Mouse (Mus musculus): ENCODE data around the gene 1810037I17Rik. TPM values are rescaled to one million over a fixed set of nuclear protein-coding genes. Genes with fewer than 3 reads are reported as not detected.

Gene 1810037I17Rik
- total RNA-seq (2014; rRNA removed) (27.4 and 33.2 TPM in 2 replicates), polyA plus RNA-seq (2015; fragmentation: Nextera tagmentation; extraction: Ambion mirVana) (94.9 and 109 TPM in 2 replicates)

DNA sequence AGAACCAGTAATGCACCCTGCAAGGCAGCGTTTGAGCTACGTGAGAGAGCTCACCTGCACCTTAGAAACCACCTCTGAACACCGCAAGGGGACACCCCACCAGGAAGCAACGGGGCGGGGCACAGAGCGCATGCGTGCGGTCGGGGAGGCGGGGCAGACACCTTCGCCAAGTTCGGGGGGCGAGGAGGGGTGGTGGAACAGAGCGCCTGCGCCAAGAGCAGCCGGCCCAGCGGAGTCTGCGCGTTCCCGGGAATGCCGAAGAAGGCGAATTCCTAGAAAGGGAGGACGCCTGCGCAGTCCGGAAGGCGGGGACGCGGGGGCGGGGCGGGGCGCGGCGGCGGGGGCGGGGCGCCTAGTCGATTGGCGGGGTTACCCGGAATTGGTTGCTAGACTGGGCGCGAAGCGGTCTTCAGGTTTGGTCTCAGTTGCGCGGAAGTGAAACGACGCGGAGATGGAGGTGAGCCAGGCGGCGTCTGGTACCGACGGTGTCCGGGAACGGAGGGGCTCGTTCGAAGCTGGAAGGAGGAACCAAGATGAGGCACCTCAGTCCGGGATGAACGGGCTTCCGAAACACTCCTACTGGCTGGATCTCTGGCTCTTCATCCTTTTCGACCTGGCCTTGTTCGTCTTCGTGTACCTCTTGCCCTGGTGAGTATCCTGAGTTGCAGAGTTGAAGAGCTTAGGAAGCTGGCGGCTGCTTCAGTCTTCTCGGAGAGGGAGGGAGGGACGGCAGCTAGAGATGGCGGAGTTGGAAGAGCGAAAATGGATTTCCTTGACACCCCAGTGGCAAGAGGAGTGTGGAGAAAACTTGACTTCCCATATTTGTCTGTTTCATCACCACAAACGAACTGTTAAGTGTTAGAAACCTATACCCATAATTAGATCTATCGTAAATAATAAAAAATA is at the start of gene 1810037I17Rik:
Gene 1810037I17Rik, plus strand, starts transcription at position 195 of the 906 bp plus-strand sequence.
- Histone ChIP-seq H3K27ac (ENCODE audit: low read depth, low read length) (peak within 1 kb of the TSS; percentile 75), H3K27me3 (ENCODE audit: insufficient read depth, low read length) (no peaks in the 10 kb centered on the region), H3K9me3 (ENCODE audit: low read length) (no peaks in the 10 kb centered on the region), H3K4me1 (ENCODE audit: insufficient read depth) (peaks cover 7% of the 10 kb centered on the region; the same call in 1 of the 2 replicates), H3K36me3 (ENCODE audit: insufficient read depth) (no peaks in the 10 kb centered on the region), H3K4me2 (ENCODE audit: low read depth) (peak within 1 kb of the TSS; percentile 66), H3K4me3 (ENCODE audit: low read depth, low read length) (peak within 1 kb of the TSS; percentile 58), H3K9ac (peak within 1 kb of the TSS; percentile 65)
- peak; percentile 66 for TF ChIP-seq CTCF (IDR thresholded peaks at IDR 0.05; ENCODE audit: low read depth)
- WGBS, result 1% methylated on average over 66 of the region's 68 CpGs
- peak; percentile 100 for ATAC-seq
- peak; percentile 98 for DNase-seq

DNA sequence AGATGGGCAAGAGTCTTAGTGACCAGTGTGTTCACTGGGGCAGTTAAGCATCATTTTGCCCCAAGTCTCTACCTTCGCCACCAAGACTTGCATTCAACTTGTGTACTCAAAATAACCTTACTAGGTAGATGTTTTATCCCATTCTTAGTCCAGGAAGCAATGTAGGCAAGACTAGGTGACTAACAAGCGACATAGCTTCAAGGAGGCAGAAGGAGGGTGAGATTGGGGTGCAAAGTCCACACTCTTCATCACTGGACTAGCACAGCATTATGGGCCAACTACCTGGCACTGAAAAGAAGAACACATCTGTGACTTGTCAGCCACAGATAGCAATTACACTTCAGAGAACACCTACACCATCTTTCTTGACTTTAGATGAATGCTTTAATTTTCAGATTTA is 47.1 kb upstream of the 1810037I17Rik start:
- TF ChIP-seq CTCF (IDR thresholded peaks at IDR 0.05; ENCODE audit: low read depth), result no peak
- 89% methylated on average over 2 of the region's 2 CpGs for WGBS

GRCm38 (mm10) chr3:122877543-122877942 is 46.5 kb upstream of the 1810037I17Rik start:
- Histone ChIP-seq H3K4me1 (ENCODE audit: insufficient read depth) (no peaks in the 10 kb centered on the region), H3K9me3 (ENCODE audit: low read length) (no peaks in the 10 kb centered on the region), H3K27ac (ENCODE audit: low read depth, low read length) (no peak overlapping the region), H3K27me3 (ENCODE audit: insufficient read depth, low read length) (no peaks in the 10 kb centered on the region), H3K4me3 (ENCODE audit: low read depth, low read length) (no peak overlapping the region), H3K9ac (no peak overlapping the region), H3K36me3 (ENCODE audit: insufficient read depth) (no peaks in the 10 kb centered on the region), H3K4me2 (ENCODE audit: low read depth) (no peak overlapping the region)
- no peak for TF ChIP-seq CTCF (IDR thresholded peaks at IDR 0.05; ENCODE audit: low read depth)
- no peak for ATAC-seq
- 92% methylated on average over 3 of the region's 3 CpGs for WGBS
- DNase-seq, result no peak

More for the DNA sequence above, 47.1 kb upstream of the 1810037I17Rik start:
- Histone ChIP-seq H3K27ac (ENCODE audit: low read depth, low read length) (no peak overlapping the region), H3K36me3 (ENCODE audit: insufficient read depth) (no peaks in the 10 kb centered on the region), H3K4me3 (ENCODE audit: low read depth, low read length) (no peak overlapping the region), H3K9me3 (ENCODE audit: low read length) (no peaks in the 10 kb centered on the region), H3K4me1 (ENCODE audit: insufficient read depth) (no peaks in the 10 kb centered on the region), H3K4me2 (ENCODE audit: low read depth) (no peak overlapping the region), H3K9ac (no peak overlapping the region), H3K27me3 (ENCODE audit: insufficient read depth, low read length) (no peaks in the 10 kb centered on the region)
- no peak for DNase-seq
- no peak for ATAC-seq

DNA sequence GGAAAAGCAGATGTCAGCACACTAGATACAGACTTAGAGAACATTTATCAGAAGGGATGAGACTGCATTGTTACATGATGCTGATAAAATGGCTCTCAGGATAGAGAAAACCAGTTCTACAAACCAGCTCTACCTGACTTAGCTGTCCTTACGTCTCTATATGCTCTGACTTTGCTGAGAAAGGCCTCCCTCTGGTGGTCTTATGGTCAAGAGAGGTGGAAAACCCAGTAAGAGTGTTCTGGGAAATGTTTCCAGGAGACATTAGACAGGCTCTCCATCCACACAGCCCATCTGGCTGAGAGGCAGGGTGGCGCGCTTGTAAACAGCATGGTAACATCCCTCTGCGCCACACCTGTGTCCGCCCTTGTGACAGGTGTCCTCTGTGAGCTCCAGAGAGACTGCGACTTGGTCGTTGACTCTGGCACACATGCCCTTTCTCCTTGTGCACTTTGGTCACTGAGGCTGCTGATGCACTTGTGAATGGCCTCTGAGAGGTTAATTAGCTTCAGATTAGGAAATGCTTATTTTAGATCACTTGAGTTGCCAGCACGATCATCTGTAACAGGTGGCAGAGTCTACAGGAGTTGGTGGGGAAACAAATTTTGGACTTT is 45.2 kb upstream of the 1810037I17Rik start:
- WGBS, result 91% methylated on average over 8 of the region's 8 CpGs
- H3K27me3 ChIP-seq (ENCODE audit: insufficient read depth, low read length), result no peaks in the 10 kb centered on the region
- H3K36me3 ChIP-seq (ENCODE audit: insufficient read depth), result no peaks in the 10 kb centered on the region
- no peaks in the 10 kb centered on the region for H3K9me3 ChIP-seq (ENCODE audit: low read length)
- H3K9ac ChIP-seq, result no peak overlapping the region
- TF ChIP-seq CTCF (IDR thresholded peaks at IDR 0.05; ENCODE audit: low read depth), result 0 out of 2 replicates have a peak, but pooled peaks have one; percentile 14
- H3K27ac ChIP-seq (ENCODE audit: low read depth, low read length), result no peak overlapping the region
- H3K4me2 ChIP-seq (ENCODE audit: low read depth), result no peak overlapping the region
- no peaks in the 10 kb centered on the region for H3K4me1 ChIP-seq (ENCODE audit: insufficient read depth)
- no peak overlapping the region for H3K4me3 ChIP-seq (ENCODE audit: low read depth, low read length)
- no peak for ATAC-seq
- DNase-seq, result no peak

- TF ChIP-seq CTCF (IDR thresholded peaks at IDR 0.05; ENCODE audit: low read depth), result no peak
- 76% methylated on average over 4 of the region's 4 CpGs for WGBS
- Histone ChIP-seq H3K4me1 (ENCODE audit: insufficient read depth) (no peaks in the 10 kb centered on the region), H3K9me3 (ENCODE audit: low read length) (no peaks in the 10 kb centered on the region), H3K27ac (ENCODE audit: low read depth, low read length) (no peak overlapping the region), H3K4me2 (ENCODE audit: low read depth) (no peak overlapping the region), H3K36me3 (ENCODE audit: insufficient read depth) (no peaks in the 10 kb centered on the region), H3K27me3 (ENCODE audit: insufficient read depth, low read length) (no peaks in the 10 kb centered on the region), H3K9ac (no peak overlapping the region), H3K4me3 (ENCODE audit: low read depth, low read length) (no peak overlapping the region)
- DNase-seq (no peak), ATAC-seq (no peak)
These were observed 36.3 kb upstream of the 1810037I17Rik start for GRCm38 (mm10) chr3:122887505-122888301.

DNA sequence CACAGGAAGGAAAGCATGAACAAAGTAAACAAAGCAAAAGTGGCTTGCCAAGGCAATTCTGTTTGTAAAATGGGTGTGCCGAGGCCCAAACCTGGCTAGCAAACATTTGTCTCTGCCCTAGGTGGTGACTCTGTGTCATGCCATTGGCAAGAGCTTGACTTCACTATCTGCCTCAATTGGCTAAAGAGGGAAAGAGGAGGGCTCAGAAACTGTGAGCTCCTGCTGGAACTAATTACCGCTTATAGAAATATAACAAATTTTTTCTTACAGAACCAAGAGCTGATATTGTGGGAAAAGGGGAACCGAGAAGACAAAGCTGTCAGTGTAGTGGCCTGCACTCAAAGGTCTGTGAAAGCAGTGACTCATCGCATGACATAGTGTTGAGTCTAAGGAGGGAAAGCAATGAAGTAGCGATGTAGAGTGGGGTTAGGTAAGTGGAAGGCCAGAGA is 35.6 kb upstream of the 1810037I17Rik start:
- no peaks in the 10 kb centered on the region for H3K4me1 ChIP-seq (ENCODE audit: insufficient read depth)
- H3K27me3 ChIP-seq (ENCODE audit: insufficient read depth, low read length), result no peaks in the 10 kb centered on the region
- DNase-seq (no peak), ATAC-seq (no peak)
- H3K4me3 ChIP-seq (ENCODE audit: low read depth, low read length), result no peak overlapping the region
- no peak for TF ChIP-seq CTCF (IDR thresholded peaks at IDR 0.05; ENCODE audit: low read depth)
- no peak overlapping the region for H3K4me2 ChIP-seq (ENCODE audit: low read depth)
- H3K36me3 ChIP-seq (ENCODE audit: insufficient read depth), result no peaks in the 10 kb centered on the region
- H3K9ac ChIP-seq, result no peak overlapping the region
- H3K27ac ChIP-seq (ENCODE audit: low read depth, low read length), result no peak overlapping the region
- H3K9me3 ChIP-seq (ENCODE audit: low read length), result no peaks in the 10 kb centered on the region
- WGBS, result 92% methylated on average over 5 of the region's 5 CpGs

Data from forebrain, postnatal 0 days (tissue).